ENCODE assay signal across 24 mouse cellular contexts in genomic region chr13:92467891-92468290, GRCm38 (mm10). TPM values are rescaled to one million over a fixed set of nuclear protein-coding genes. Genes with fewer than 3 reads are reported as not detected.
DNase-seq lines count a peak whose midpoint lies in the region; ATAC-seq and TF ChIP-seq lines count a peak whose summit lies in the region.
"Had no signal": no experiment of that assay in that cellular context is flagged by ENCODE, and none has a peak within 500 bp of the region (broad histone marks: within the 10 kb centered on the region; RNA-seq: fewer than 3 reads in every experiment).

No protein-coding gene starts in this region.

- ATAC-seq in lung, postnatal 0 days = no peak
- ATAC-seq: CD4-positive, CD25-positive, alpha-beta regulatory T cell, adult 4 months; forebrain, embryonic 13.5 days; forebrain, postnatal 0 days; inflammation-experienced regulatory T-cells, adult 6 months; Patski had no signal

- no peaks in the 10 kb centered on the region for H3K9me3 ChIP-seq in lung, postnatal 0 days (ENCODE audit: low read length)
- H3K9me3 ChIP-seq: embryonic facial prominence, embryonic 10.5 days; forebrain, embryonic 13.5 days; heart, embryonic 12.5 days; hindbrain, embryonic 10.5 days had no signal

- peak; percentile 15 to 27 for DNase-seq in cerebellum, postnatal 14 days
- no peak for DNase-seq in cerebellum, adult 11-12 months
- no peak for DNase-seq in lung, postnatal 0 days (ENCODE audit: low spot score)
- no peak for DNase-seq in lung, postnatal 14 days
- DNase-seq in R1 (ENCODE audit: low read depth, low spot score) = peak; percentile 63
- no peak for DNase-seq in urinary bladder, postnatal 14 days (ENCODE audit: low spot score)
- DNase-seq in adrenal gland, adult 8-10 months = no peak
- DNase-seq: adrenal gland, postnatal 10 days; B cell, adult 2 months; cerebellum, adult 9-11 months; forebrain, postnatal 0 days; gastrocnemius, postnatal 14 days; heart, adult 2 months had no signal

- TF ChIP-seq CTCF in lung, postnatal 0 days (IDR thresholded peaks at IDR 0.05) = peak; percentile 13; the same call in 1 of the 2 replicates

- H3K4me1 ChIP-seq in lung, postnatal 0 days (ENCODE audit: insufficient read depth, low read depth, low read length) = no peaks in the 10 kb centered on the region
- H3K4me1 ChIP-seq: embryonic facial prominence, embryonic 10.5 days; forebrain, embryonic 13.5 days; hindbrain, embryonic 10.5 days had no signal

- H3K27ac ChIP-seq in lung, postnatal 0 days (ENCODE audit: low read length) = no peak overlapping the region
- H3K27ac ChIP-seq: embryonic facial prominence, embryonic 10.5 days; forebrain, embryonic 13.5 days; heart, adult 2 months; hindbrain, embryonic 10.5 days; hindbrain, embryonic 14.5 days had no signal

- no peak overlapping the region for H3K9ac ChIP-seq in lung, postnatal 0 days (replicated peaks; ENCODE audit: low read depth)
- H3K9ac ChIP-seq: forebrain, embryonic 13.5 days; forebrain, postnatal 0 days; heart, embryonic 12.5 days; hindbrain, embryonic 14.5 days had no signal

- 74% methylated on average over 9 of the region's 9 CpGs for WGBS in lung, postnatal 0 days

- no peak overlapping the region for H3K4me2 ChIP-seq in lung, postnatal 0 days (replicated peaks; ENCODE audit: low read depth, low read length)
- H3K4me2 ChIP-seq: forebrain, embryonic 13.5 days; heart, embryonic 12.5 days; hindbrain, embryonic 14.5 days had no signal

- H3K27me3 ChIP-seq in lung, postnatal 0 days (replicated peaks; ENCODE audit: insufficient read depth, low read length) = no peaks in the 10 kb centered on the region
- H3K27me3 ChIP-seq: forebrain, embryonic 13.5 days; heart, embryonic 12.5 days; Patski had no signal

- H3K4me3 ChIP-seq in lung, postnatal 0 days (ENCODE audit: low read depth, low read length) = no peak overlapping the region
- H3K4me3 ChIP-seq: embryonic facial prominence, embryonic 10.5 days; forebrain, embryonic 13.5 days; heart, adult 2 months; heart, embryonic 12.5 days; hindbrain, embryonic 10.5 days had no signal

- no peak for TF ChIP-seq EP300 in lung, postnatal 0 days (IDR thresholded peaks at IDR 0.05)

- H3K36me3 ChIP-seq in lung, postnatal 0 days (ENCODE audit: insufficient read depth, low read length) = no peaks in the 10 kb centered on the region
- H3K36me3 ChIP-seq: hindbrain, embryonic 10.5 days had no signal

RNA-seq across cellular contexts. Expression of gene Fam151b, which starts 15.9 kb away (rescaled TPM):
- polyA plus RNA-seq in lung, postnatal 0 days (2015; fragmentation: Nextera tagmentation; extraction: Ambion mirVana) = 0.30 and 0.39 TPM in 2 replicates
- 1 to 10 TPM; 4.2 to 9.2 (median 7.1) TPM for total RNA-seq in adrenal gland, adult 8-10 months (2022)
- polyA plus RNA-seq: forebrain, postnatal 0 days; heart, embryonic 12.5 days; heart, embryonic 16.5 days; hindbrain, embryonic 14.5 days had no signal

RNA-seq across cellular contexts. Expression of gene Ankrd34b, which starts 42.2 kb away (rescaled TPM):
- polyA plus RNA-seq in lung, postnatal 0 days (2015; fragmentation: Nextera tagmentation; extraction: Ambion mirVana) = 0.18 and 0.24 TPM in 2 replicates
- 1 to 10 TPM in 2 of 4 experiments, under 1 TPM in 2; 0.64 to 1.2 (median 1.1) TPM for total RNA-seq in adrenal gland, adult 8-10 months (2022)
- total RNA-seq: gastrocnemius, adult 18-20 months; gastrocnemius, postnatal 14 days; heart, adult 2 months; heart, postnatal 25 days had no signal
- polyA plus RNA-seq: embryonic facial prominence, embryonic 10.5 days; heart, adult 2 months had no signal

Comparison
In these comparisons a context has a peak if more than half of its experiments do, and no peak if none do; other contexts are left out.
1. DNase-seq: peak in cerebellum, postnatal 14 days (2 of 2) and R1 (single experiment); none in cerebellum, adult 11-12 months (single experiment), lung, postnatal 0 days (single experiment), lung, postnatal 14 days (single experiment), urinary bladder, postnatal 14 days (single experiment) and adrenal gland, adult 8-10 months (single experiment).